In the genomic region with DNA sequence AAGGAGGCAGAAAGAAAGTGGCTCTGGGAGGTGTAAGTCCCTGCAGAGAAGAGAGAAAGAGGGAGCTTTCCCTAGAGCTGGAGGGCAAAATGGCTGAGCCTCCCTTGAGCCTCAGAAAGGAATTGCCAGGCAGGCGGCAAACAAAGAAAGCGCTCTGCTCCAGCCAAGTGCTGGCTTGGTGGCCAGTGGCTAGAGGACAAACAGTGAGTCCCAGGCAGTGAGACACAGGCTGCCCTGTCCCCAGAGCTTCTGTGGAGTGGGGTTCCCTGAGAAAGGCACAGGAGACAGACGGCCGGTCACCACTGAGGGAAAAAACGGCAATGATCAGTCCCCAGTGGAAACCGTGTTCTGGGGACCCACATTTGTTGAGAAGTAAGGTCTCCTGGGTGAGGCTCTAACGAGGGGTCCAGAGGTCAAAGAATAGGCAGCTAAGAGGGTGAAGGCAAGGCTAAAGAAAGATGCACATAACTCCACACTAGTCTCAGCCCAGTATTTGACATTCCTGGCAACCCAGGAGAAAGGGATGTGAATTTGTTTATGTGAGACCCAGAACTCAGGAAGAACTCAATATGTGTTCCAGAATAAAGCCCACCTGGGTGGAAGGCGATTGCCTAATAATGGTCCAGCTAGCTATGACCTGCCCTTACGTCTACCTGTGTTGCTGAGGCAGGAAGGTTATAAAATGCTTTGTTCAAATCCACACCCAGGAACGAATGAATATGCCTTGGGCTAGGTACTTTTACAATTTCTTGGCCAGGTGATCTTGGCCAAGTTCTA, we compare ENCODE assay signal across 13 mouse cellular contexts. TPM values are rescaled to one million over a fixed set of nuclear protein-coding genes. Genes with fewer than 3 reads are reported as not detected.
DNase-seq lines count a peak whose midpoint lies in the region; ATAC-seq lines count a peak whose summit lies in the region.
"Had no signal": no experiment of that assay in that cellular context is flagged by ENCODE, and none has a peak within 500 bp of the region (broad histone marks: within the 10 kb centered on the region; RNA-seq: fewer than 3 reads in every experiment).

No protein-coding gene starts in this region.

- no peaks in the 10 kb centered on the region for H3K9me3 ChIP-seq in forebrain, embryonic 10.5 days

- no peaks in the 10 kb centered on the region for H3K36me3 ChIP-seq in forebrain, embryonic 10.5 days (replicated peaks)

- DNase-seq in cerebellum, adult 18-20 months = peak; percentile 33 to 36
- no peak for DNase-seq in cerebellum, adult 8-10 months
- DNase-seq in forebrain, embryonic 10.5 days (ENCODE audit: extremely low spot score, low spot score) = peak; percentile 33
- DNase-seq in layer of hippocampus, postnatal 10 days (ENCODE audit: low spot score in 2 of 2) = peak; percentile 61 to 69
- DNase-seq in neural tube, embryonic 10.5 days (ENCODE audit: extremely low spot score, low spot score) = peak; percentile 32
- no peak for DNase-seq in urinary bladder, postnatal 14 days (ENCODE audit: low spot score)
- DNase-seq in thymus, postnatal 36 days = no peak
- DNase-seq: gastrocnemius, postnatal 36 days; kidney, adult 8-10 months; liver, postnatal 0 days had no signal

- peaks cover 41% of the 10 kb centered on the region for H3K4me1 ChIP-seq in forebrain, embryonic 10.5 days

- peak overlapping the region; percentile 54 for H3K4me3 ChIP-seq in forebrain, embryonic 10.5 days

- WGBS in forebrain, embryonic 10.5 days = 48% methylated on average over 10 of the region's 10 CpGs

- no peak for ATAC-seq in megakaryocyte-erythroid progenitor cell, adult 5-6 weeks (replicated peaks; ENCODE audit: low FRiP score, low TSS enrichment, poor library complexity, severe bottlenecking)
- ATAC-seq: liver, postnatal 0 days had no signal

- H3K27ac ChIP-seq in forebrain, embryonic 10.5 days = peak overlapping the region; percentile 77

- H3K27me3 ChIP-seq in forebrain, embryonic 10.5 days (ENCODE audit: poor library complexity, severe bottlenecking) = peaks cover 90% of the 10 kb centered on the region

RNA-seq across cellular contexts. Expression of gene Slc6a1, which starts 1.7 kb away (rescaled TPM):
- 3.2 and 5.1 TPM in 2 replicates for polyA plus RNA-seq in forebrain, embryonic 10.5 days (2016; fragmentation: Nextera tagmentation; extraction: Ambion mirVana)
- total RNA-seq in layer of hippocampus, postnatal 10 days (2021) = 100 to 1,000 TPM; 307 to 331 TPM
- total RNA-seq in megakaryocyte-erythroid progenitor cell, adult 5-6 weeks (2014; fragmentation: Nextera tagmentation) = 6.2 TPM in 1 of 2 replicates, not detected in the other
- 0.61 TPM in 1 of 2 replicates, not detected in the other for total RNA-seq in megakaryocyte-erythroid progenitor cell, adult 5-6 weeks (2017)
- total RNA-seq: common myeloid progenitor, adult 5-6 weeks; neutrophil, adult 5-6 weeks had no signal
- polyA plus RNA-seq: liver, postnatal 0 days had no signal

Comparison
In these comparisons a context has a peak if more than half of its experiments do, and no peak if none do; other contexts are left out.
1. DNase-seq: peak in cerebellum, adult 18-20 months (2 of 2), forebrain, embryonic 10.5 days (single experiment), layer of hippocampus, postnatal 10 days (2 of 2) and neural tube, embryonic 10.5 days (single experiment); none in cerebellum, adult 8-10 months (single experiment), urinary bladder, postnatal 14 days (single experiment) and thymus, postnatal 36 days (0 of 2).
2. RNA of gene Slc6a1, which starts 1.7 kb away (total RNA-seq): 307 to 331 TPM in layer of hippocampus, postnatal 10 days; 0.61 to 6.2 TPM in megakaryocyte-erythroid progenitor cell, adult 5-6 weeks; every median in the first group is over 10 times any median in the second.